Mouse (Mus musculus) forebrain, embryonic 14.5 days (tissue): ENCODE data around the gene Tcf21. TPM values are rescaled to one million over a fixed set of nuclear protein-coding genes. Genes with fewer than 3 reads are reported as not detected.

Source experiments
- ATAC-seq: fragments of 200-750 bp; cut with Nextera tagmentation; 2 replicates; pipeline ENCODE4 v1.8.0; 2017; ENCODE audit warnings: mild to moderate bottlenecking, moderate library complexity
- DNase-seq: peaks from one replicate; pipeline ENCODE4 v3.0.0-alpha.2; 2015; ENCODE audit warnings: low spot score
- H3K27ac ChIP-seq: fragments of 300-500 bp; sonication (generic); 2 replicates; pipeline ENCODE4 v1.5.1; 2014; ENCODE audit warnings: low read depth, mild to moderate bottlenecking, control low read depth, low read length, moderate library complexity
- H3K27me3 ChIP-seq: fragments of 300-500 bp; sonication (generic); replicated peaks from 2 replicates; pipeline ENCODE4 v1.6.1; 2014; ENCODE audit warnings: low read length, control low read depth, mixed read lengths; ENCODE audit not compliant: control insufficient read depth, insufficient read depth
- H3K36me3 ChIP-seq: fragments of 300-500 bp; sonication (generic); 2 replicates; pipeline ENCODE4 v1.6.1; 2014; ENCODE audit warnings: low read length, control low read depth; ENCODE audit not compliant: control insufficient read depth, insufficient read depth
- H3K4me1 ChIP-seq: fragments of 300-500 bp; sonication (generic); 2 replicates; pipeline ENCODE4 v1.6.1; 2014; ENCODE audit warnings: antibody characterized with exemption, low read length, control low read depth; ENCODE audit not compliant: control insufficient read depth, insufficient read depth
- H3K4me2 ChIP-seq: fragments of 300-500 bp; sonication (generic); 2 replicates; pipeline ENCODE4 v1.6.1; 2014; ENCODE audit warnings: mild to moderate bottlenecking, control low read depth, low read length
- H3K4me3 ChIP-seq: fragments of 300-500 bp; sonication (generic); 2 replicates; pipeline ENCODE4 v1.5.1; 2014; ENCODE audit warnings: low read depth, low read length, control low read depth
- H3K9ac ChIP-seq: fragments of 300-500 bp; sonication (generic); 2 replicates; pipeline ENCODE4 v1.6.1; 2014; ENCODE audit warnings: mild to moderate bottlenecking, low read length, control low read depth, moderate library complexity
- H3K9me3 ChIP-seq: fragments of 300-500 bp; sonication (generic); replicated peaks from 2 replicates; pipeline ENCODE4 v1.6.1; 2016; ENCODE audit warnings: low read length, control low read depth, mixed read lengths; ENCODE audit not compliant: control insufficient read depth
- WGBS: fragments of 180-500 bp; shearing (Covaris S2); extraction: QIAGEN DNeasy Blood & Tissue Kit; methylation state at CpG from one replicate; pipeline ENCODE4 v1.1.7; 2014; 5-methylcytosine and 5-hydroxymethylcytosine counted together
- polyA plus RNA-seq: library from polyadenylated mRNA; unstranded; fragments of >200 nt; fragmentation: Nextera tagmentation; extraction: Ambion mirVana; gene quantifications from 2 replicates; pipeline ENCODE4 v1.2.1, GENCODE M21; 2014

Gene Tcf21
- polyA plus RNA-seq, 1 experiment from 2014 or later, result 0.32 TPM

GRCm38 (mm10) chr10:22842781-22843439 lies 22.9 kb upstream of the Tcf21 start:
- no peak overlapping the region for H3K27ac ChIP-seq
- H3K36me3 ChIP-seq, result no peaks in the 10 kb centered on the region
- H3K27me3 ChIP-seq, result peaks cover 65% of the 10 kb centered on the region
- no peak overlapping the region for H3K9ac ChIP-seq
- H3K4me2 ChIP-seq, result no peak overlapping the region
- no peak overlapping the region for H3K4me3 ChIP-seq
- WGBS, result 2% methylated on average over 17 of the region's 17 CpGs
- peak; percentile 34; the same call in 1 of the 2 replicates for ATAC-seq
- DNase-seq, result no peak
- peaks cover 4% of the 10 kb centered on the region; the same call in 1 of the 2 replicates for H3K4me1 ChIP-seq
- no peaks in the 10 kb centered on the region for H3K9me3 ChIP-seq

DNA sequence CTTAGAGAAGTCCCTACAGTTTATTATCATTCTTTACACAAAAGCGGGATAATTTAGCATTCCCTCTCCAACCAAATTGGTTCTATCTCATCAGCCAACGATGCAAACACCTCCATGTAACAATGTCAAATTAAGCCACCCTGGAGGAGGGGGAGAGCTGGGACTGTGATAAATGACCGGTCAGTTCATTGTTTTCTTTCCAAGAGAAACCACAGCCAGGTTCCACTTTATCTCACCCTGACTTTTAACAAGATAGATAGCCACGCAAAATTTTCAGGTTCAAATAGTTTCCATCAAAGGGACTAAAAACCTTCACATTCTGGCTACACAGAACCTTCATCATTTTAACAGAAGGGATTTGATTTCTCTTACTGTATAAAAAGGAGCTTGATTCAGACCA lies 22.1 kb upstream of the Tcf21 start:
- Histone ChIP-seq H3K36me3 (no peaks in the 10 kb centered on the region), H3K4me1 (peaks cover 4% of the 10 kb centered on the region; the same call in 1 of the 2 replicates), H3K27me3 (peaks cover 66% of the 10 kb centered on the region), H3K27ac (no peak overlapping the region), H3K9ac (no peak overlapping the region), H3K4me3 (no peak overlapping the region), H3K4me2 (no peak overlapping the region), H3K9me3 (no peaks in the 10 kb centered on the region)
- DNase-seq (no peak), ATAC-seq (no peak)
- 3% methylated on average over 4 of the region's 4 CpGs for WGBS

DNA sequence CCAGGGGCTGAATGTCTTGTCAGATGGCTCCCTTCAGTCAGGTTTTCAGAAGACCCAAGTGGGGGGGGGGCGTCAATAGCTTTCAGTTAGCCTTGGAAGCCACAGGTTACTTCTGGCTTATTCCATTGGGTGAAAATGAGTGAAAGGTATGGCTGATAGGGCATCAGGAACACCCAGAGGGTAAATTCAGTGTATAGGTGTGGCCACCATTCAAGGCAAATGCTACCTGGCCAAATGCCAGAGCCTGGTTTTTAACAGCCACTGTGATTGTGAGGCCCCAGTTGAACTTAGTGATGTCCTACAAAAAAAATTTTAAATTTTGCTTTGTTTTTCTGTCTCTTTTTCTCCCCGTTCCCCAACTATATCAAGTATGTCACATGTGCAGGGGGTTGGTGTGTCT lies 6.3 kb upstream of the Tcf21 start:
- Histone ChIP-seq H3K4me2 (no peak overlapping the region), H3K27me3 (peaks cover 25% of the 10 kb centered on the region), H3K4me3 (no peak overlapping the region), H3K9me3 (no peaks in the 10 kb centered on the region), H3K36me3 (no peaks in the 10 kb centered on the region), H3K27ac (no peak overlapping the region), H3K4me1 (no peaks in the 10 kb centered on the region), H3K9ac (no peak overlapping the region)
- ATAC-seq (no peak), DNase-seq (no peak)
- 86% methylated on average over 2 of the region's 2 CpGs for WGBS

DNA sequence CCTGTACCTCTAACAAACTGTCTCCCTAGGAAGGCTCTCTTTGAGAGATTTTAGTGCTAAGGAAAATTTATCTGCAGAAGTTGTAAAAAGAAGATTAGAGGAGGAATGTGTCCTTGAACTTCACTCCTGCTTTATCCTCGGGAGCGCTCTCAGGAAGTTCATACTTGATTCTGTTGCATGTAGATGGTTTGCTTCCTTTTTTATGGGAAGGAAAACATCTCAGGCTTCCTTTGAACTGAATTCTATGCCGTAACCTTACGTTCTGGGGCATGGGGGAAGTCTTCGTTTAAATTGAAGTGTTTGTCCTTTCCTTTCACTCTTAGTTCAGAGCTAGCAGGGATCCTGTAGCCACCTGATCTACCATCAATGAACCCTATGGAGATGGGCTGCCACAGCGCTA lies 2.9 kb upstream of the Tcf21 start:
- Histone ChIP-seq H3K9me3 (no peaks in the 10 kb centered on the region), H3K27me3 (peaks cover 57% of the 10 kb centered on the region), H3K4me3 (no peak overlapping the region), H3K4me2 (no peak overlapping the region), H3K36me3 (no peaks in the 10 kb centered on the region), H3K27ac (no peak overlapping the region), H3K4me1 (no peaks in the 10 kb centered on the region), H3K9ac (no peak overlapping the region)
- DNase-seq (no peak), ATAC-seq (no peak)
- 14% methylated on average over 6 of the region's 6 CpGs for WGBS

GRCm38 (mm10) chr10:22822486-22822885 lies 2.5 kb upstream of the Tcf21 start:
- Histone ChIP-seq H3K4me3 (no peak overlapping the region), H3K9ac (no peak overlapping the region), H3K9me3 (no peaks in the 10 kb centered on the region), H3K4me2 (no peak overlapping the region), H3K27me3 (peaks cover 61% of the 10 kb centered on the region), H3K4me1 (no peaks in the 10 kb centered on the region), H3K27ac (no peak overlapping the region), H3K36me3 (no peaks in the 10 kb centered on the region)
- ATAC-seq (no peak), DNase-seq (no peak)
- WGBS, result 7% methylated on average over 5 of the region's 5 CpGs

- Histone ChIP-seq H3K9ac (no peak overlapping the region), H3K4me1 (no peaks in the 10 kb centered on the region), H3K36me3 (no peaks in the 10 kb centered on the region), H3K27me3 (peaks cover 63% of the 10 kb centered on the region), H3K27ac (no peak overlapping the region), H3K9me3 (no peaks in the 10 kb centered on the region), H3K4me2 (no peak overlapping the region), H3K4me3 (no peak overlapping the region)
- ATAC-seq, result no peak
- 1% methylated on average over 5 of the region's 5 CpGs for WGBS
- no peak for DNase-seq
Measured at GRCm38 (mm10) chr10:22821709-22822108, 1.7 kb upstream of the Tcf21 start.

DNA sequence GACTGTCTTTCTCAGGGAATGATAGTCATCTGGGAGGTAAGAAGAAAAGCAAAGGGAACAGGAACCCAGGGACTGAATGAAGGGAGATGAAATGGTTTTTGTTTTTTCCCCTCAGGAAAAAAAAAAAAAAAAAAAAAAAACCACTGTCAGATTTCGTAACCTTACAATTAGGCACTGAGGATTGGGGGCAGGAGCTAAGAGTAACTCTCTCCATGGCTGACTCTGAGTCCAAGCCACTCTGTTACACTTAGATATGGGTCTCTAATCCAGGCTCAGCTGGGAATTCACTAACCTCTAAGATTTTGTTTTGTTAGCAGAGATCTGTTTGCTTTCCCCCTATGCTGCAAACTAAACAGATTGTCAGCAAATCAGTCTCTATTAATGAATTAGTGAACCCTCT lies 1.3 kb upstream of the Tcf21 start:
- Histone ChIP-seq H3K4me2 (no peak overlapping the region), H3K9me3 (no peaks in the 10 kb centered on the region), H3K27me3 (peaks cover 65% of the 10 kb centered on the region), H3K36me3 (no peaks in the 10 kb centered on the region), H3K27ac (no peak overlapping the region), H3K9ac (no peak overlapping the region), H3K4me1 (no peaks in the 10 kb centered on the region), H3K4me3 (no peak overlapping the region)
- DNase-seq, result no peak
- no peak for ATAC-seq
- WGBS, result 0% methylated on average over 1 of the region's 1 CpGs

- Histone ChIP-seq H3K9ac (no peak overlapping the region), H3K27ac (no peak overlapping the region), H3K4me2 (no peak overlapping the region), H3K4me1 (no peaks in the 10 kb centered on the region), H3K36me3 (no peaks in the 10 kb centered on the region), H3K27me3 (peaks cover 69% of the 10 kb centered on the region), H3K9me3 (no peaks in the 10 kb centered on the region), H3K4me3 (no peak overlapping the region)
- DNase-seq (no peak), ATAC-seq (no peak)
- WGBS, result 3% methylated on average over 2 of the region's 2 CpGs
Measured at GRCm38 (mm10) chr10:22820841-22821240, 867 bp upstream of the Tcf21 start.

DNA sequence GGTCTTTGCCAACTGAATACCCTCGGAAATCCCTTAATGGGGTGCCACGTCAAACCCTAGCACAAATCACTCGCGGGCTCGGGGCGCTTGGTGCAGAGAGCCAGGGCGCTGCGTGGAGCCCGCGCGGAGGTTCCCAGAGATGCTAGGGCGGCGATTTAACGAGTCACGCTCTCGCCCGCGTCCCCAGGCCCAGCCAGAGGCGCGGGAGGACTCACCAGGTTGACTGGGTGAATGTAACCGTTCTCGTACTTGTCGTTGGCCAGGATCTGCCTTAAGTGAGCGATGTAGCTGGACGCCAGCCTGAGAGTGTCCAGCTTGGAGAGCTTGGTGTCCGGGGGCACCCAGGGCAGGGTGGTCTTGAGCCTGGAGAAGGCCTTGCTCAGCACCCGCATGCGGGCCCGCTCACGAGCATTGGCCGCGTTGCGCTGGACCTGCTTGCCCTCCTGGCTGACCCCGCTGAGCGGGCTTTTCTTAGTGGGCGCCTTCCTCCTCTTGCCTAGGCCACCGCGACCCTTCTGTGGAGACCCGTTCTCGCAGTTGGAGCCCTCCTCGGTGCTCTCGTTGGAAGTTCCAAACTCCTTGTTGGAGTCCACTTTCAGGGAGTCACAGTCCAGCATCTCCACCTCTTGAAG lies 619 bp downstream of the Tcf21 start:
- Histone ChIP-seq H3K27ac (no peak overlapping the region), H3K4me3 (no peak overlapping the region), H3K27me3 (peaks cover 83% of the 10 kb centered on the region), H3K9me3 (no peaks in the 10 kb centered on the region), H3K4me2 (no peak overlapping the region), H3K36me3 (no peaks in the 10 kb centered on the region), H3K9ac (no peak overlapping the region), H3K4me1 (no peaks in the 10 kb centered on the region)
- ATAC-seq, result no peak
- DNase-seq, result no peak
- WGBS, result under 1% methylated on average over 41 of the region's 42 CpGs
